In the genomic region with DNA sequence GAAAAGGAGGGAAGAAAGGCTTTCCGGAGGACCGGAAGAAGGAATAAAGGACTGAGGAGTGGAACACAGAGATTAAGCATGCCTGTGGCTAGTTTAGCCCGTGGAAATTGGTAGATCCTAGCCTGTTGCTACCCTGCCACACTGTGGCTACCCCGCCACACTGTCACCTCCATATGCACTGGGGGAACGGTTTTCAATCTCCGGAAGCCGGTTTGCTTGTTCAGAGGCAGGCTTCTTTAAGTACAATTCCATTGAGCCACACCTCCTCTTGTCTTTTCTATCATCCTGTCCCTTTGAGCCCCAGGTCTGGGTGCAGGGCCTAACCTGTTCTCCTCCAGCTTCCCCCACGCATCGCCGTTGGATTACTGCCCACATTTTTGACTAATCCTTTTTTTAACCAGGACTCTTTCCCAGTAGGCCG, we compare ENCODE assay signal across 10 mouse cellular contexts. TPM values are rescaled to one million over a fixed set of nuclear protein-coding genes. Genes with fewer than 3 reads are reported as not detected.
DNase-seq lines count a peak whose midpoint lies in the region; ATAC-seq and TF ChIP-seq lines count a peak whose summit lies in the region.
"Had no signal": no experiment of that assay in that cellular context is flagged by ENCODE, and none has a peak within 500 bp of the region (broad histone marks: within the 10 kb centered on the region; RNA-seq: fewer than 3 reads in every experiment).

No protein-coding gene starts in this region.

- 0 out of 2 replicates have a peak overlapping the region, but pooled peaks have one; percentile 21 for H3K9ac ChIP-seq in heart, embryonic 12.5 days
- peak overlapping the region; percentile 14; the same call in 1 of the 2 replicates for H3K9ac ChIP-seq in lung, embryonic 14.5 days
- 0 out of 2 replicates have a peak overlapping the region, but pooled peaks have one; percentile 14 for H3K9ac ChIP-seq in embryonic facial prominence, embryonic 14.5 days (ENCODE audit: low read depth, low read length)
- no peak overlapping the region for H3K9ac ChIP-seq in stomach, embryonic 14.5 days (replicated peaks; ENCODE audit: low read depth, low read length)
- no peak overlapping the region for H3K9ac ChIP-seq in midbrain, embryonic 13.5 days (replicated peaks)
- H3K9ac ChIP-seq: embryonic facial prominence, embryonic 12.5 days; hindbrain, embryonic 12.5 days had no signal

- WGBS in heart, embryonic 12.5 days: 24% methylated on average over 11 of the region's 11 CpGs
- WGBS in lung, embryonic 14.5 days: 23% methylated on average over 11 of the region's 11 CpGs
- WGBS in embryonic facial prominence, embryonic 14.5 days: 26% methylated on average over 11 of the region's 11 CpGs
- WGBS in stomach, embryonic 14.5 days: 22% methylated on average over 11 of the region's 11 CpGs
- WGBS in midbrain, embryonic 13.5 days: 9% methylated on average over 11 of the region's 11 CpGs

- no peak for DNase-seq in heart, postnatal 25 days (ENCODE audit: low spot score)
- DNase-seq in lung, embryonic 14.5 days: peak; percentile 18
- DNase-seq in lung, postnatal 10 days: no peak
- DNase-seq in embryonic facial prominence, embryonic 14.5 days (ENCODE audit: low spot score): peak; percentile 40
- DNase-seq in Muller cell, postnatal 12 days (ENCODE audit: inconsistent ontology term): no peak

- H3K27ac ChIP-seq in heart, embryonic 12.5 days (ENCODE audit: poor library complexity, severe bottlenecking): no peak overlapping the region
- no peak overlapping the region for H3K27ac ChIP-seq in lung, embryonic 14.5 days (ENCODE audit: low read depth)
- peak overlapping the region; percentile 44 for H3K27ac ChIP-seq in embryonic facial prominence, embryonic 14.5 days (replicated peaks; ENCODE audit: low read depth, low read length)
- peak overlapping the region; percentile 69 for H3K27ac ChIP-seq in stomach, embryonic 14.5 days (ENCODE audit: low read length)
- H3K27ac ChIP-seq in midbrain, embryonic 13.5 days: no peak overlapping the region
- H3K27ac ChIP-seq: embryonic facial prominence, embryonic 12.5 days; hindbrain, embryonic 12.5 days had no signal

- no peaks in the 10 kb centered on the region for H3K9me3 ChIP-seq in heart, embryonic 12.5 days (replicated peaks)
- H3K9me3 ChIP-seq in lung, embryonic 14.5 days (ENCODE audit: low read depth, low read length): no peaks in the 10 kb centered on the region
- no peaks in the 10 kb centered on the region for H3K9me3 ChIP-seq in embryonic facial prominence, embryonic 14.5 days (ENCODE audit: control insufficient read depth, low read length)
- no peaks in the 10 kb centered on the region for H3K9me3 ChIP-seq in stomach, embryonic 14.5 days (ENCODE audit: control insufficient read depth, low read depth, low read length)
- H3K9me3 ChIP-seq in midbrain, embryonic 13.5 days: no peaks in the 10 kb centered on the region
- H3K9me3 ChIP-seq: embryonic facial prominence, embryonic 12.5 days; hindbrain, embryonic 12.5 days had no signal

- intact Hi-C loops in heart, postnatal 25 days (cut with DNase I): no loop called here

- H3K4me2 ChIP-seq in heart, embryonic 12.5 days: 0 out of 2 replicates have a peak overlapping the region, but pooled peaks have one; percentile 6
- H3K4me2 ChIP-seq in lung, embryonic 14.5 days: no peak overlapping the region
- 0 out of 2 replicates have a peak overlapping the region, but pooled peaks have one; percentile 12 for H3K4me2 ChIP-seq in embryonic facial prominence, embryonic 14.5 days (ENCODE audit: low read depth, low read length)
- H3K4me2 ChIP-seq in stomach, embryonic 14.5 days (replicated peaks; ENCODE audit: low read depth, low read length): no peak overlapping the region
- H3K4me2 ChIP-seq in midbrain, embryonic 13.5 days (replicated peaks): no peak overlapping the region
- H3K4me2 ChIP-seq: embryonic facial prominence, embryonic 12.5 days; hindbrain, embryonic 12.5 days had no signal

- no peak for ATAC-seq in heart, embryonic 12.5 days (ENCODE audit: insufficient number of reproducible peaks, low FRiP score)
- ATAC-seq in lung, embryonic 14.5 days (ENCODE audit: insufficient read depth): no peak
- peak; percentile 53; the same call in 1 of the 2 replicates for ATAC-seq in embryonic facial prominence, embryonic 14.5 days (ENCODE audit: low read depth)
- ATAC-seq in stomach, embryonic 14.5 days (ENCODE audit: insufficient number of reproducible peaks, insufficient read depth, low FRiP score, low read depth): no peak
- no peak for ATAC-seq in midbrain, embryonic 13.5 days

- no peak overlapping the region for H3K4me3 ChIP-seq in heart, embryonic 12.5 days
- H3K4me3 ChIP-seq in lung, embryonic 14.5 days (ENCODE audit: low read depth, low read length): no peak overlapping the region
- no peak overlapping the region for H3K4me3 ChIP-seq in embryonic facial prominence, embryonic 14.5 days (ENCODE audit: low read depth, low read length)
- H3K4me3 ChIP-seq in stomach, embryonic 14.5 days (ENCODE audit: low read depth, low read length): no peak overlapping the region
- H3K4me3 ChIP-seq in midbrain, embryonic 13.5 days (replicated peaks): no peak overlapping the region
- H3K4me3 ChIP-seq: embryonic facial prominence, embryonic 12.5 days; hindbrain, embryonic 12.5 days had no signal

- no peaks in the 10 kb centered on the region for H3K36me3 ChIP-seq in heart, embryonic 12.5 days
- H3K36me3 ChIP-seq in lung, embryonic 14.5 days (ENCODE audit: insufficient read depth): 0 out of 2 replicates have a peak, but pooled peaks cover 2% of the 10 kb centered on the region
- H3K36me3 ChIP-seq in embryonic facial prominence, embryonic 14.5 days (ENCODE audit: control insufficient read depth, insufficient read depth, low read length): peaks cover under 1% of the 10 kb centered on the region; the same call in 1 of the 2 replicates
- H3K36me3 ChIP-seq in stomach, embryonic 14.5 days (ENCODE audit: control insufficient read depth, insufficient read depth, low read length): no peaks in the 10 kb centered on the region
- H3K36me3 ChIP-seq in midbrain, embryonic 13.5 days: 0 out of 2 replicates have a peak, but pooled peaks cover under 1% of the 10 kb centered on the region
- H3K36me3 ChIP-seq: embryonic facial prominence, embryonic 12.5 days had no signal

- no peaks in the 10 kb centered on the region for H3K27me3 ChIP-seq in heart, embryonic 12.5 days (replicated peaks)
- no peaks in the 10 kb centered on the region for H3K27me3 ChIP-seq in lung, embryonic 14.5 days (ENCODE audit: insufficient read depth, low read length)
- H3K27me3 ChIP-seq in embryonic facial prominence, embryonic 14.5 days (replicated peaks; ENCODE audit: control insufficient read depth, insufficient read depth, low read length): no peaks in the 10 kb centered on the region
- H3K27me3 ChIP-seq in stomach, embryonic 14.5 days (ENCODE audit: control insufficient read depth, insufficient read depth, low read length): no peaks in the 10 kb centered on the region
- H3K27me3 ChIP-seq in midbrain, embryonic 13.5 days: no peaks in the 10 kb centered on the region
- H3K27me3 ChIP-seq: embryonic facial prominence, embryonic 12.5 days; hindbrain, embryonic 12.5 days had no signal

- H3K4me1 ChIP-seq in heart, embryonic 12.5 days (replicated peaks): peaks cover 13% of the 10 kb centered on the region
- H3K4me1 ChIP-seq in lung, embryonic 14.5 days (ENCODE audit: insufficient read depth): peaks cover 4% of the 10 kb centered on the region; the same call in 1 of the 2 replicates
- peaks cover 7% of the 10 kb centered on the region for H3K4me1 ChIP-seq in embryonic facial prominence, embryonic 14.5 days (ENCODE audit: control insufficient read depth, insufficient read depth, low read length)
- H3K4me1 ChIP-seq in stomach, embryonic 14.5 days (ENCODE audit: control insufficient read depth, insufficient read depth, low read length): 0 out of 2 replicates have a peak, but pooled peaks cover 9% of the 10 kb centered on the region
- 0 out of 2 replicates have a peak, but pooled peaks cover 3% of the 10 kb centered on the region for H3K4me1 ChIP-seq in midbrain, embryonic 13.5 days (replicated peaks)
- H3K4me1 ChIP-seq: embryonic facial prominence, embryonic 12.5 days; hindbrain, embryonic 12.5 days had no signal

- TF ChIP-seq CTCF in lung, embryonic 14.5 days (IDR thresholded peaks at IDR 0.05; ENCODE audit: low read depth): no peak

RNA-seq across cellular contexts. Expression of a gene that starts 9.1 kb away (rescaled TPM):
- polyA plus RNA-seq in heart, embryonic 12.5 days (2016; fragmentation: Nextera tagmentation; extraction: Ambion mirVana): 1,373 and 1,377 TPM in 2 replicates
- total RNA-seq in heart, postnatal 25 days (2021): 100 to 1,000 TPM; 301 to 320 TPM
- polyA plus RNA-seq in lung, embryonic 14.5 days (2014; fragmentation: Nextera tagmentation; extraction: Ambion mirVana): 1,179 and 1,189 TPM in 2 replicates
- 984 and 996 TPM in 2 replicates for polyA plus RNA-seq in embryonic facial prominence, embryonic 14.5 days (2014; fragmentation: Nextera tagmentation; extraction: Ambion mirVana)
- 1,247 and 1,358 TPM in 2 replicates for polyA plus RNA-seq in stomach, embryonic 14.5 days (2014; fragmentation: Nextera tagmentation; extraction: Ambion mirVana)
- polyA plus RNA-seq in midbrain, embryonic 13.5 days (2015; fragmentation: Nextera tagmentation; extraction: Ambion mirVana): 1,327 and 1,380 TPM in 2 replicates

RNA-seq across cellular contexts. Expression of a gene that starts 11.0 kb away (rescaled TPM):
- 130 and 135 TPM in 2 replicates for polyA plus RNA-seq in heart, embryonic 12.5 days (2016; fragmentation: Nextera tagmentation; extraction: Ambion mirVana)
- total RNA-seq in heart, postnatal 25 days (2021): 10 to 100 TPM; 49.4 to 57.1 TPM
- polyA plus RNA-seq in lung, embryonic 14.5 days (2014; fragmentation: Nextera tagmentation; extraction: Ambion mirVana): 191 TPM in 2 replicates
- 133 and 136 TPM in 2 replicates for polyA plus RNA-seq in embryonic facial prominence, embryonic 14.5 days (2014; fragmentation: Nextera tagmentation; extraction: Ambion mirVana)
- 163 and 171 TPM in 2 replicates for polyA plus RNA-seq in stomach, embryonic 14.5 days (2014; fragmentation: Nextera tagmentation; extraction: Ambion mirVana)
- 158 and 173 TPM in 2 replicates for polyA plus RNA-seq in midbrain, embryonic 13.5 days (2015; fragmentation: Nextera tagmentation; extraction: Ambion mirVana)

RNA-seq across cellular contexts. Expression of a gene that starts 14.0 kb away (rescaled TPM):
- polyA plus RNA-seq in heart, embryonic 12.5 days (2016; fragmentation: Nextera tagmentation; extraction: Ambion mirVana): 10.3 and 10.5 TPM in 2 replicates
- total RNA-seq in heart, postnatal 25 days (2021): 1 to 10 TPM; 2.5 to 3.3 TPM
- 7.8 and 8.6 TPM in 2 replicates for polyA plus RNA-seq in lung, embryonic 14.5 days (2014; fragmentation: Nextera tagmentation; extraction: Ambion mirVana)
- 6.2 and 6.4 TPM in 2 replicates for polyA plus RNA-seq in embryonic facial prominence, embryonic 14.5 days (2014; fragmentation: Nextera tagmentation; extraction: Ambion mirVana)
- polyA plus RNA-seq in stomach, embryonic 14.5 days (2014; fragmentation: Nextera tagmentation; extraction: Ambion mirVana): 9.6 and 10.1 TPM in 2 replicates
- 7.6 and 9.2 TPM in 2 replicates for polyA plus RNA-seq in midbrain, embryonic 13.5 days (2015; fragmentation: Nextera tagmentation; extraction: Ambion mirVana)

RNA-seq across cellular contexts. Expression of a gene that starts 39.5 kb away (rescaled TPM):
- 0.23 and 0.27 TPM in 2 replicates for polyA plus RNA-seq in heart, embryonic 12.5 days (2016; fragmentation: Nextera tagmentation; extraction: Ambion mirVana)
- total RNA-seq in heart, postnatal 25 days (2021): 1 to 10 TPM; 1.6 to 2.1 TPM
- 0.83 and 1.1 TPM in 2 replicates for polyA plus RNA-seq in lung, embryonic 14.5 days (2014; fragmentation: Nextera tagmentation; extraction: Ambion mirVana)
- 0.55 and 0.58 TPM in 2 replicates for polyA plus RNA-seq in embryonic facial prominence, embryonic 14.5 days (2014; fragmentation: Nextera tagmentation; extraction: Ambion mirVana)
- 1.0 and 1.2 TPM in 2 replicates for polyA plus RNA-seq in stomach, embryonic 14.5 days (2014; fragmentation: Nextera tagmentation; extraction: Ambion mirVana)
- 0.41 and 0.51 TPM in 2 replicates for polyA plus RNA-seq in midbrain, embryonic 13.5 days (2015; fragmentation: Nextera tagmentation; extraction: Ambion mirVana)

Comparison
In these comparisons a context has a peak if more than half of its experiments do, and no peak if none do; other contexts are left out.
1. DNase-seq: peak in lung, embryonic 14.5 days (single experiment) and embryonic facial prominence, embryonic 14.5 days (single experiment); none in heart, postnatal 25 days (single experiment), lung, postnatal 10 days (single experiment) and Muller cell, postnatal 12 days (single experiment).
2. H3K27ac ChIP-seq: peak in embryonic facial prominence, embryonic 14.5 days (single experiment) and stomach, embryonic 14.5 days (single experiment); none in heart, embryonic 12.5 days (single experiment), lung, embryonic 14.5 days (single experiment) and midbrain, embryonic 13.5 days (single experiment).
3. H3K4me2 ChIP-seq: peak in heart, embryonic 12.5 days (single experiment) and embryonic facial prominence, embryonic 14.5 days (single experiment); none in lung, embryonic 14.5 days (single experiment), stomach, embryonic 14.5 days (single experiment) and midbrain, embryonic 13.5 days (single experiment).
4. H3K9ac ChIP-seq: peak in heart, embryonic 12.5 days (single experiment), lung, embryonic 14.5 days (single experiment) and embryonic facial prominence, embryonic 14.5 days (single experiment); none in stomach, embryonic 14.5 days (single experiment) and midbrain, embryonic 13.5 days (single experiment).